Mouse (Mus musculus): Measurements from ENCODE around the gene St6galnac3. TPM values are rescaled to one million over a fixed set of nuclear protein-coding genes. Genes with fewer than 3 reads are reported as not detected.
A peak's percentile ranks its signal among the peaks of the same experiment; 100 is the strongest.

The St6galnac3 gene
- polyA plus RNA-seq (2014; fragmentation: Nextera tagmentation; extraction: Ambion mirVana): 23.2 and 24.7 TPM in 2 replicates

GRCm38 (mm10) chr3:153724701-153725668 is at the start of gene St6galnac3:
Gene St6galnac3, minus strand, starts transcription at chr3:153725174.
- peaks cover 12% of the 10 kb centered on the region for H3K4me1 ChIP-seq (ENCODE audit: control insufficient read depth, insufficient read depth, low read length)
- peak within 1 kb of the TSS; percentile 72 for H3K4me3 ChIP-seq (ENCODE audit: low read depth, low read length)
- peak; percentile 91 for DNase-seq (ENCODE audit: low spot score)
- peak within 1 kb of the TSS; percentile 86 for H3K4me2 ChIP-seq (ENCODE audit: low read length)
- peak within 1 kb of the TSS; percentile 80 for H3K27ac ChIP-seq (ENCODE audit: low read depth, low read length)
- no peaks in the 10 kb centered on the region for H3K27me3 ChIP-seq (replicated peaks; ENCODE audit: control insufficient read depth, insufficient read depth, low read length)
- ATAC-seq: peak; percentile 99
- H3K9me3 ChIP-seq (replicated peaks; ENCODE audit: control insufficient read depth, low read length): no peaks in the 10 kb centered on the region
- 1% methylated on average over 56 of the region's 56 CpGs for WGBS
- peak within 1 kb of the TSS; percentile 79 for H3K9ac ChIP-seq (ENCODE audit: low read length)
- no peaks in the 10 kb centered on the region for H3K36me3 ChIP-seq (ENCODE audit: control insufficient read depth, insufficient read depth, low read length)

- H3K36me3 ChIP-seq (ENCODE audit: control insufficient read depth, insufficient read depth, low read length): no peaks in the 10 kb centered on the region
- DNase-seq (ENCODE audit: low spot score): no peak
- ATAC-seq: no peak
- no peak overlapping the region for H3K9ac ChIP-seq (ENCODE audit: low read length)
- H3K4me1 ChIP-seq (ENCODE audit: control insufficient read depth, insufficient read depth, low read length): no peaks in the 10 kb centered on the region
- H3K27me3 ChIP-seq (replicated peaks; ENCODE audit: control insufficient read depth, insufficient read depth, low read length): no peaks in the 10 kb centered on the region
- H3K27ac ChIP-seq (ENCODE audit: low read depth, low read length): no peak overlapping the region
- H3K4me3 ChIP-seq (ENCODE audit: low read depth, low read length): no peak overlapping the region
- 87% methylated on average over 3 of the region's 3 CpGs for WGBS
- no peaks in the 10 kb centered on the region for H3K9me3 ChIP-seq (replicated peaks; ENCODE audit: control insufficient read depth, low read length)
- H3K4me2 ChIP-seq (ENCODE audit: low read length): no peak overlapping the region
Measured at GRCm38 (mm10) chr3:153774568-153774967, 49.6 kb upstream of the St6galnac3 start.

GRCm38 (mm10) chr3:153771479-153771878 is 46.5 kb upstream of the St6galnac3 start:
- no peak for ATAC-seq
- no peak overlapping the region for H3K9ac ChIP-seq (ENCODE audit: low read length)
- no peaks in the 10 kb centered on the region for H3K36me3 ChIP-seq (ENCODE audit: control insufficient read depth, insufficient read depth, low read length)
- no peak for DNase-seq (ENCODE audit: low spot score)
- 89% methylated on average over 4 of the region's 4 CpGs for WGBS
- no peaks in the 10 kb centered on the region for H3K4me1 ChIP-seq (ENCODE audit: control insufficient read depth, insufficient read depth, low read length)
- no peak overlapping the region for H3K4me2 ChIP-seq (ENCODE audit: low read length)
- no peak overlapping the region for H3K4me3 ChIP-seq (ENCODE audit: low read depth, low read length)
- H3K27ac ChIP-seq (ENCODE audit: low read depth, low read length): no peak overlapping the region
- 0 out of 2 replicates have a peak, but pooled peaks cover 2% of the 10 kb centered on the region for H3K9me3 ChIP-seq (replicated peaks; ENCODE audit: control insufficient read depth, low read length)
- no peaks in the 10 kb centered on the region for H3K27me3 ChIP-seq (replicated peaks; ENCODE audit: control insufficient read depth, insufficient read depth, low read length)

DNA sequence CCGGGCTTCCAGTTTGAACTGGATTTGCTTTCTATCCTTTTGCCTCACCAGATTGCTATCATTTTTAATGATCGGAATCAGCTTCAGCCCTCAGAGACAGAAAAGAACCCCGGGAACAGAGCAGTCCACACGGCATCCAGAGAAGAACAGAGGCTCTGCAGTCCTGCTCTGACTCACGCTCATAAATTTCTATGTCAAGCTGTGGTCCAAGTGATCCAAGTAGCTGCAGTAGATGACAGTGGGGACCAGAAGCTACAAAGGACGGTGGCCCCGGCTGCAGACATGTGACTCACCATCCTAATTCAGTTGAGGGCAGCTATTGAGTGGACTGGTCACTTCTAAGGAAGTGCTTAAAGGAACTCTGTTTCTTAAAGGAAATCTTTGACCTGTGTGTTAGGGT is 45.6 kb upstream of the St6galnac3 start:
- Histone ChIP-seq H3K9ac (ENCODE audit: low read length) (no peak overlapping the region), H3K27ac (ENCODE audit: low read depth, low read length) (no peak overlapping the region), H3K4me1 (ENCODE audit: control insufficient read depth, insufficient read depth, low read length) (no peaks in the 10 kb centered on the region), H3K36me3 (ENCODE audit: control insufficient read depth, insufficient read depth, low read length) (no peaks in the 10 kb centered on the region), H3K27me3 (replicated peaks; ENCODE audit: control insufficient read depth, insufficient read depth, low read length) (no peaks in the 10 kb centered on the region), H3K4me2 (ENCODE audit: low read length) (no peak overlapping the region), H3K4me3 (ENCODE audit: low read depth, low read length) (no peak overlapping the region), H3K9me3 (replicated peaks; ENCODE audit: control insufficient read depth, low read length) (0 out of 2 replicates have a peak, but pooled peaks cover 2% of the 10 kb centered on the region)
- 69% methylated on average over 7 of the region's 7 CpGs for WGBS
- ATAC-seq (no peak), DNase-seq (ENCODE audit: low spot score) (no peak)

DNA sequence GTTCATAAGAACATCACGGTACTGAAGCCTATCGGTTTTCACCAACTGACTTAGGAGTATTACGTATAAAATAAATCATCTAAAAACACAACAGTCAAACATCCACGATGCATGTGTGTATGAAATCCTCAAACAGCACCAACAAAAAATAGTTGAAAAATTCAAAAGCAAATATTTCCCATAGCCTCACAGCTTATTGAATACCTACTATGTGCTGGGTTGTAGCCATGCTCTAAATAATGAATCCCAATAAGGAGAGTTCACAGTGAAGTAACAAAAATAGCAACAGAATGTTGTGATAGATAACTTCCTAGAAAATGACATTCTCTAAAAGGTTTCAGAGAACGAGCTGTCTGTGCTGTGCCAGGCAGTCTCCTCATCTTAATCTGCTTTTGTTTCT is 44.2 kb upstream of the St6galnac3 start:
- H3K36me3 ChIP-seq (ENCODE audit: control insufficient read depth, insufficient read depth, low read length): no peaks in the 10 kb centered on the region
- H3K27me3 ChIP-seq (replicated peaks; ENCODE audit: control insufficient read depth, insufficient read depth, low read length): no peaks in the 10 kb centered on the region
- H3K4me2 ChIP-seq (ENCODE audit: low read length): no peak overlapping the region
- H3K9ac ChIP-seq (ENCODE audit: low read length): no peak overlapping the region
- 89% methylated on average over 5 of the region's 5 CpGs for WGBS
- no peaks in the 10 kb centered on the region for H3K4me1 ChIP-seq (ENCODE audit: control insufficient read depth, insufficient read depth, low read length)
- H3K9me3 ChIP-seq (replicated peaks; ENCODE audit: control insufficient read depth, low read length): 0 out of 2 replicates have a peak, but pooled peaks cover 2% of the 10 kb centered on the region
- no peak overlapping the region for H3K27ac ChIP-seq (ENCODE audit: low read depth, low read length)
- DNase-seq (ENCODE audit: low spot score) (no peak), ATAC-seq (no peak)
- H3K4me3 ChIP-seq (ENCODE audit: low read depth, low read length): no peak overlapping the region

DNA sequence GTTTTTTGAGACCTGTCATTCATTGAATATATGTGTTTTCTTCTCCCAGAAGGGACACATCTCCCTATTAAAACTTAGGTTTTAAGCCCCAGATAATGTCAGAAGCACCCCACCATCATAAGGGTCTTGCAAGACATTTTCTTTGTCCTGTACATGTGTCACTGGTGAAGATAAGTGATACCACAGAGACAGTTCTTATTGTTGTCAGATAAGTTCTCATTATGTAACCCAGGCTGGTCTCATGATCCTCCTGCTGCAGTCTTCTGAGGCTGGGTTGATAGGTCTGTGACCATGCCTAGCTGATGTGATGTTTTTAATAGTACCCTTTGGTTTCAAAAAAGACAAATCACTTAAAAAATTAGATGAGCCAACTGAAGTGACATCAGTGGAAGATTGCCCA is 40.2 kb upstream of the St6galnac3 start:
- Histone ChIP-seq H3K4me3 (ENCODE audit: low read depth, low read length) (no peak overlapping the region), H3K27ac (ENCODE audit: low read depth, low read length) (no peak overlapping the region), H3K4me1 (ENCODE audit: control insufficient read depth, insufficient read depth, low read length) (no peaks in the 10 kb centered on the region), H3K36me3 (ENCODE audit: control insufficient read depth, insufficient read depth, low read length) (no peaks in the 10 kb centered on the region), H3K27me3 (replicated peaks; ENCODE audit: control insufficient read depth, insufficient read depth, low read length) (no peaks in the 10 kb centered on the region), H3K9me3 (replicated peaks; ENCODE audit: control insufficient read depth, low read length) (0 out of 2 replicates have a peak, but pooled peaks cover 2% of the 10 kb centered on the region), H3K9ac (ENCODE audit: low read length) (no peak overlapping the region), H3K4me2 (ENCODE audit: low read length) (no peak overlapping the region)
- DNase-seq (ENCODE audit: low spot score): no peak
- ATAC-seq: no peak

DNA sequence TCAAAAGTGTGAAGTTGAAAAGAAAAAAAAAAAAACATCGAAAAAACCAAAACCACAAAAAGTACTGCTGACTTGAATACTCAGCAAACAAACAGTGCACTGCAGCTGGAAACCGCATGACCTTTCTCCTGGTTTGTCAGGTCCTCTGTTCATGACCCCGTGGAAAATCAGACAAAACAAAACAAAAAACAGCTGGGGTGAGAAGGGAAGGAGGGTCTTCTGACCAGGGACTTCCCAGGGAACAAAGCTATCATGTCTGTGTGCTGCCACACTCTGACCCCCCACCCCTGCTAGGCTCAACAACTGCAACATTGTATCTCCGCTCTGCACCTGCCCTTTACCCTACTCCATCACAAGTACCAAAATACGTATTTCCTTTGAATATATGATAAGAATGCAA is 39.8 kb upstream of the St6galnac3 start:
- no peak overlapping the region for H3K9ac ChIP-seq (ENCODE audit: low read length)
- DNase-seq (ENCODE audit: low spot score) (no peak), ATAC-seq (no peak)
- H3K9me3 ChIP-seq (replicated peaks; ENCODE audit: control insufficient read depth, low read length): 0 out of 2 replicates have a peak, but pooled peaks cover 2% of the 10 kb centered on the region
- H3K4me2 ChIP-seq (ENCODE audit: low read length): no peak overlapping the region
- H3K36me3 ChIP-seq (ENCODE audit: control insufficient read depth, insufficient read depth, low read length): no peaks in the 10 kb centered on the region
- H3K27me3 ChIP-seq (replicated peaks; ENCODE audit: control insufficient read depth, insufficient read depth, low read length): no peaks in the 10 kb centered on the region
- 41% methylated on average over 5 of the region's 5 CpGs for WGBS
- no peak overlapping the region for H3K27ac ChIP-seq (ENCODE audit: low read depth, low read length)
- no peaks in the 10 kb centered on the region for H3K4me1 ChIP-seq (ENCODE audit: control insufficient read depth, insufficient read depth, low read length)
- no peak overlapping the region for H3K4me3 ChIP-seq (ENCODE audit: low read depth, low read length)

DNA sequence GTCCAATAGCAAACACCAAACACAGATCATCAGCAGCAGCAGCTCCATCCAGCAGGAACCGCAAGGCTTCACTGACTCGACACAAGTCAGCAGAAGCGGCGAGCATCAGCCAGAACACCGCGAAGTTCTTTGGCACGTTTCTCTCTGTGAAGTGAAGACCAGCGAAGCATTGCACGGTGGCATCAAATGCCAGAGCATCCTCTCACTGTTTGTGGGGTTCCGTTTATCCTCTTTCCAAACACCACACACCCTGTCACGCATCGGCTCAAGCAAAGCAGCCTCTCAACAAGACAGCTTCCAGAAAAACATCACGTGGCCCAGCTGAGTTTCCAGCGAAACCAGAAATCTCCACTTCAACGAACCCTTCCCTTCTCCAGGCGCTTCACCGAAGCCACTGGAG is 36.2 kb upstream of the St6galnac3 start:
- H3K9me3 ChIP-seq (replicated peaks; ENCODE audit: control insufficient read depth, low read length): no peaks in the 10 kb centered on the region
- no peak overlapping the region for H3K4me2 ChIP-seq (ENCODE audit: low read length)
- H3K9ac ChIP-seq (ENCODE audit: low read length): no peak overlapping the region
- ATAC-seq (no peak), DNase-seq (ENCODE audit: low spot score) (no peak)
- H3K4me1 ChIP-seq (ENCODE audit: control insufficient read depth, insufficient read depth, low read length): no peaks in the 10 kb centered on the region
- no peak overlapping the region for H3K27ac ChIP-seq (ENCODE audit: low read depth, low read length)
- H3K27me3 ChIP-seq (replicated peaks; ENCODE audit: control insufficient read depth, insufficient read depth, low read length): no peaks in the 10 kb centered on the region
- 88% methylated on average over 17 of the region's 17 CpGs for WGBS
- no peaks in the 10 kb centered on the region for H3K36me3 ChIP-seq (ENCODE audit: control insufficient read depth, insufficient read depth, low read length)
- no peak overlapping the region for H3K4me3 ChIP-seq (ENCODE audit: low read depth, low read length)

- no peak for ATAC-seq
- no peak overlapping the region for H3K9ac ChIP-seq (ENCODE audit: low read length)
- DNase-seq (ENCODE audit: low spot score): no peak
- no peak overlapping the region for H3K4me2 ChIP-seq (ENCODE audit: low read length)
- no peak overlapping the region for H3K27ac ChIP-seq (ENCODE audit: low read depth, low read length)
- no peaks in the 10 kb centered on the region for H3K27me3 ChIP-seq (replicated peaks; ENCODE audit: control insufficient read depth, insufficient read depth, low read length)
- no peak overlapping the region for H3K4me3 ChIP-seq (ENCODE audit: low read depth, low read length)
- H3K4me1 ChIP-seq (ENCODE audit: control insufficient read depth, insufficient read depth, low read length): no peaks in the 10 kb centered on the region
- no peaks in the 10 kb centered on the region for H3K9me3 ChIP-seq (replicated peaks; ENCODE audit: control insufficient read depth, low read length)
- no peaks in the 10 kb centered on the region for H3K36me3 ChIP-seq (ENCODE audit: control insufficient read depth, insufficient read depth, low read length)
Measured at GRCm38 (mm10) chr3:153759269-153759668, 34.3 kb upstream of the St6galnac3 start.

Measured in forebrain, embryonic 14.5 days (tissue).